Mouse (Mus musculus): ENCODE data around the gene Scnm1. TPM values are rescaled to one million over a fixed set of nuclear protein-coding genes. Genes with fewer than 3 reads are reported as not detected.

The Scnm1 gene
- polyA plus RNA-seq, 1 experiment, result 25.2 TPM

DNA sequence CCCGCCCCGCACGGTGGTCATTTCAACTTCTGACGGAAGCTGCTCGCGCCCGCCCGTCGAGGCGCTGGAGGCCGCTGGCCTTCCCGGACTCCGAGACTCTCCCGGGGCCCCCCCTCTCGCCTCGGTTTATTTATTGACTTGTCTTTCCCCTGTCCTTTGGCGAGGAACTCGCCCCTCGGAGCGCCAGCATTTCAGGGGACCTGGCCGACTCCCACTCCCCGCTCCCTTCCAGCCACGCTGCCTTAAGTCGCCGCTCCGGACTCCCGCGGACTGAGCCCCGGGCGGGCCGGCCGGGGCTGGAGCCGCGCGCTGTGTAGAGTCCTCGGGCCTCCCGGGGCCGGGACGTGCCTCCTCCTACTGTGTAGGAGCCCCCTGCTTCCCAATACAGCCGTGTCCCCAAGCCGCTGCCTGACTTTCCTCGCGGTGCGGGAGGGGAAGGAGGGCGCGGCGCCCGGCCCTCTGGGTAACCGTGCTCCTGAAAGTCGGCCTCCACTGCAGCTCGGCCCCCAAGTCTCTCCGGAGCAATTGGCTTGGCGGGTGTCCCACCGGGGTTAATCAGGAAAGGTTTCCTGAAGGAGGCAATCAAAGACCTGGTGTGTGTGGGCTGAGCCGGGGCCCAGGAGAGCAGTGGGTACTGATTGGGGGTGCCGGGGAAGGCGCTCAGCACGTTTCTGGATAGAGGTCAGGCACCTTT, 39.6 kb upstream of the Scnm1 start:
- peaks cover 14% of the 10 kb centered on the region for H3K27me3 ChIP-seq (ENCODE audit: control insufficient read depth, insufficient read depth, low read length)
- DNase-seq (ENCODE audit: low read depth in 1 of 2, low spot score in 2 of 2), result no peak
- 9% methylated on average over 58 of the region's 58 CpGs for WGBS
- H3K4me3 ChIP-seq (ENCODE audit: extremely low read depth, insufficient read depth, insufficient read length), result peak overlapping the region; percentile 24; the same call in 1 of the 2 replicates
- TF ChIP-seq POLR2A (IDR thresholded peaks at IDR 0.05; ENCODE audit: low read depth, low read length) (no peak), CTCF (IDR thresholded peaks at IDR 0.05; ENCODE audit: extremely low read depth, insufficient read depth, insufficient read length, insufficient replicate concordance) (no peak)
- peaks cover 7% of the 10 kb centered on the region for H3K4me1 ChIP-seq (ENCODE audit: control insufficient read depth, insufficient read depth, insufficient read length)
- no peak overlapping the region for H3K27ac ChIP-seq (ENCODE audit: insufficient read depth, low read length)
- H3K36me3 ChIP-seq (ENCODE audit: control insufficient read depth, insufficient read depth, low read length), result no peaks in the 10 kb centered on the region

DNA sequence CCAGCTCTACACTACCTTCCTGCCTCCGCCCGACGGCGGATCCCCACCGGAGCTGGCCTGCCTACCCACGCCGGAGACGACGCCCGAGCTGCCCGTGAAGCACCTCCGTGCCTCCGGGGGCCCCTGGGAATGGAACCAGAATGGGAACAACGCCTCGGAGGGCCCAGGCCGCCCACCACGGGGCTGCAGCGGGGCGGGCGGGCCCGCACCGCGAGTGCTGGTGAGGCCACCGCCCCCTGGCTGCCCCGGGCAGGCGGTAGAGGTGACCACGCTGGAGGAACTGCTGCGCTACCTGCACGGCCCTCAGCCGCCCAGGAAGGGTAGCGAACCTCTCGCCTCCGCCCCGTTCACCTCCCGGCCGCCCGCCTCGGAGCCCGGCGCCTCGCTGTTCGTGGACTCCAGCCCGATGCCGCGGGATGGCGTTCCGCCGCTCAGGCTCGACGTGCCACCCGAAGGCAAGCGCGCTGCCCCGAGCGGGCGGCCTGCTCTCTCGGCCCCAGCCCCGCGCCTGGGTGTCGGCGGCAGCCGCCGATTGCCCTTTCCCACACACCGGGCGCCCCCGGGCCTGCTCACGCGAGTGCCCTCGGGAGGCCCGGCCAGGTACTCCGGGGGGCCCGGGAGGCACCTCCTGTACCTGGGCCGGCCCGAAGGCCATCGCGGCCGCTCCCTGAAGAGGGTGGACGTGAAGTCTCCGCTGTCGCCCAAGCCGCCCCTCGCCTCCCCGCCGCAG, 38.9 kb upstream of the Scnm1 start:
- Histone ChIP-seq H3K27ac (ENCODE audit: insufficient read depth, low read length) (no peak overlapping the region), H3K4me1 (ENCODE audit: control insufficient read depth, insufficient read depth, insufficient read length) (peaks cover 7% of the 10 kb centered on the region), H3K36me3 (ENCODE audit: control insufficient read depth, insufficient read depth, low read length) (no peaks in the 10 kb centered on the region), H3K27me3 (ENCODE audit: control insufficient read depth, insufficient read depth, low read length) (peaks cover 14% of the 10 kb centered on the region), H3K4me3 (ENCODE audit: extremely low read depth, insufficient read depth, insufficient read length) (no peak overlapping the region)
- DNase-seq (ENCODE audit: low read depth in 1 of 2, low spot score in 2 of 2), result no peak
- TF ChIP-seq POLR2A (IDR thresholded peaks at IDR 0.05; ENCODE audit: low read depth, low read length), result no peak
- no peak for TF ChIP-seq CTCF (IDR thresholded peaks at IDR 0.05; ENCODE audit: extremely low read depth, insufficient read depth, insufficient read length, insufficient replicate concordance)
- WGBS, result 50% methylated on average over 82 of the region's 84 CpGs

DNA sequence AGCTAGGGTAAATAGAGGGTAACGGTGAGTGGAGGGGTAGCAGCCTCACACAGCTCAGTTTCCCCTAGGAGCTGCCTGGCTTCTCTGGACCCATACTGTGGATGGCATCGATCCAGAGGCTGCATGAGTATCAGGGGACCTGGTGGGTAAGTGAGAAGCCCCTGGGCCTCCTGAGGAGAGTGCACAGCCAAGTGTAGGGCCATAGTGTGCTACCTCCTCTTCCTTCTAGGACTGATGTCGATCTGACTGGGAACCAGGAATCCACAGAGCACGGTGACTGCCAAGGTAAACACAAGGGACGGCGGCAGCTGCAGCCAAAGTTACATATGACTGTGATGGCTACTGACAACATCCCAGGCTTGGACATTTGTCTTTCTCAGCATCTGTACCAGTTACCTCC, 37.3 kb upstream of the Scnm1 start:
- DNase-seq (ENCODE audit: low read depth in 1 of 2, low spot score in 2 of 2), result no peak
- H3K4me3 ChIP-seq (ENCODE audit: extremely low read depth, insufficient read depth, insufficient read length), result no peak overlapping the region
- WGBS, result 95% methylated on average over 6 of the region's 6 CpGs
- TF ChIP-seq CTCF (IDR thresholded peaks at IDR 0.05; ENCODE audit: extremely low read depth, insufficient read depth, insufficient read length, insufficient replicate concordance), result no peak
- no peak for TF ChIP-seq POLR2A (IDR thresholded peaks at IDR 0.05; ENCODE audit: low read depth, low read length)
- H3K27me3 ChIP-seq (ENCODE audit: control insufficient read depth, insufficient read depth, low read length), result peaks cover 14% of the 10 kb centered on the region
- no peak overlapping the region for H3K27ac ChIP-seq (ENCODE audit: insufficient read depth, low read length)
- H3K4me1 ChIP-seq (ENCODE audit: control insufficient read depth, insufficient read depth, insufficient read length), result peaks cover 7% of the 10 kb centered on the region
- H3K36me3 ChIP-seq (ENCODE audit: control insufficient read depth, insufficient read depth, low read length), result no peaks in the 10 kb centered on the region

DNA sequence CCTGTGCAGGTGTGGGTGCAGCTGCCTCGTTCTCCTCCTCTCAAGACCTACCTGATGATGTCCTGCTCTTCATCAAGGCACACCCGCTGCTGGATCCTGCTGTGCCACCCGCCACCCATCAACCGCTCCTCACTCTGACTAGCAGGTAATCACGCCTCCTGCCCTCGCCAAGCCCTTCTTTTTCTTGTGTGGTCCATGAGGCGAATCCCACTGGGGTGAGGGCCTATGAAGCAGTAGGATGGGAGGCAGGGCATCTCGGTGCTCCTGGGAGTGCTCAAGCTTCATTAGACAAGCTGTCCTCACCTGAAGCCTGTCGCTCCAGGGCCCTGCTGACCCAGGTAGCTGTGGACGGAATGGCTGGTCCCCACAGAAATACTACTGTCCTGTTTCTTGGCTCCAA, 36.2 kb upstream of the Scnm1 start:
- H3K27ac ChIP-seq (ENCODE audit: insufficient read depth, low read length), result no peak overlapping the region
- peaks cover 7% of the 10 kb centered on the region for H3K4me1 ChIP-seq (ENCODE audit: control insufficient read depth, insufficient read depth, insufficient read length)
- TF ChIP-seq CTCF (IDR thresholded peaks at IDR 0.05; ENCODE audit: extremely low read depth, insufficient read depth, insufficient read length, insufficient replicate concordance) (no peak), POLR2A (IDR thresholded peaks at IDR 0.05; ENCODE audit: low read depth, low read length) (no peak)
- peaks cover 14% of the 10 kb centered on the region for H3K27me3 ChIP-seq (ENCODE audit: control insufficient read depth, insufficient read depth, low read length)
- no peak overlapping the region for H3K4me3 ChIP-seq (ENCODE audit: extremely low read depth, insufficient read depth, insufficient read length)
- no peaks in the 10 kb centered on the region for H3K36me3 ChIP-seq (ENCODE audit: control insufficient read depth, insufficient read depth, low read length)
- DNase-seq (ENCODE audit: low read depth in 1 of 2, low spot score in 2 of 2), result no peak
- WGBS, result 92% methylated on average over 10 of the region's 10 CpGs

DNA sequence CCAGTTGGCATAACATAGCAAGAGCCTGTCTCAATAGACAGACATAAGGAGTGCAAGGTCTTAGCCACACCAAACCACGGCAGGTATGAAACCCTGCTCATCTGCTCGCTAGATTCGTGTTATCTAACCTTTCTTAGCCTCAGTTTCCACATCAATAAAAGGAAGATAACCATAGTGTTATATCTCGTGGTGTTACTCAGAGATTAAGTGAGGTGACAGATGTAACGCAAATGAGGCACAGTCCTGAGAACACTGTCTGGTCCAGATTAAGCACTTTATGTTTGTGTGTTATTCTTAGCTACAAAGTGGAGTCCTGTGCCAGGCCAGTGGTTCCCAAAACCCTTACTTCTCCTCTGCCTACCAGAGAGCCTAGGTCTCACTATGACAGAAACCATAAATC, 31.0 kb upstream of the Scnm1 start:
- H3K27me3 ChIP-seq (ENCODE audit: control insufficient read depth, insufficient read depth, low read length), result peaks cover 10% of the 10 kb centered on the region
- 58% methylated on average over 5 of the region's 5 CpGs for WGBS
- no peak overlapping the region for H3K4me3 ChIP-seq (ENCODE audit: extremely low read depth, insufficient read depth, insufficient read length)
- no peaks in the 10 kb centered on the region for H3K36me3 ChIP-seq (ENCODE audit: control insufficient read depth, insufficient read depth, low read length)
- no peak for DNase-seq (ENCODE audit: low read depth in 1 of 2, low spot score in 2 of 2)
- peaks cover 3% of the 10 kb centered on the region; the same call in 1 of the 2 replicates for H3K4me1 ChIP-seq (ENCODE audit: control insufficient read depth, insufficient read depth, insufficient read length)
- TF ChIP-seq POLR2A (IDR thresholded peaks at IDR 0.05; ENCODE audit: low read depth, low read length) (no peak), CTCF (IDR thresholded peaks at IDR 0.05; ENCODE audit: extremely low read depth, insufficient read depth, insufficient read length, insufficient replicate concordance) (no peak)
- no peak overlapping the region for H3K27ac ChIP-seq (ENCODE audit: insufficient read depth, low read length)

DNA sequence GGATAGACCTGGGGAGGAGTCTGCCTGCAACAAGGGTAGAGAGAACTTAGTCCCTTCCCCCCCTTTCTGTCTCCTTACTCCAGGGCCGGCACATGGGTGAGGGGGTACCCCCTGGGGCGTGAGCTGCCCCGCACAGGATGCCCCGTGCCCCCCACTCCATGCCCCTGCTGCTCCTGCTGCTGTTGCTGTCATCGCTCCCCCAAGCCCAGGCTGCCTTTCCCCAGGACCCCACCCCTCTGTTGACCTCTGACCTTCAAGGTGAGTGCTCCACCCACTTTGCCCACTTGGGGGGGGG, 30.4 kb upstream of the Scnm1 start:
- H3K4me1 ChIP-seq (ENCODE audit: control insufficient read depth, insufficient read depth, insufficient read length), result peaks cover 7% of the 10 kb centered on the region; the same call in 1 of the 2 replicates
- H3K36me3 ChIP-seq (ENCODE audit: control insufficient read depth, insufficient read depth, low read length), result no peaks in the 10 kb centered on the region
- H3K27ac ChIP-seq (ENCODE audit: insufficient read depth, low read length), result no peak overlapping the region
- TF ChIP-seq POLR2A (IDR thresholded peaks at IDR 0.05; ENCODE audit: low read depth, low read length) (no peak), CTCF (IDR thresholded peaks at IDR 0.05; ENCODE audit: extremely low read depth, insufficient read depth, insufficient read length, insufficient replicate concordance) (no peak)
- H3K4me3 ChIP-seq (ENCODE audit: extremely low read depth, insufficient read depth, insufficient read length), result no peak overlapping the region
- DNase-seq (ENCODE audit: low read depth in 1 of 2, low spot score in 2 of 2), result no peak
- H3K27me3 ChIP-seq (ENCODE audit: control insufficient read depth, insufficient read depth, low read length), result peaks cover 10% of the 10 kb centered on the region
- WGBS, result 91% methylated on average over 5 of the region's 5 CpGs
